Mouse (Mus musculus): ENCODE results near the gene Prrt3. TPM values are rescaled to one million over a fixed set of nuclear protein-coding genes. Genes with fewer than 3 reads are reported as not detected.

Prrt3 gene
- polyA plus RNA-seq, 1 experiment from 2014 or later = 0.27 TPM

GRCm38 (mm10) chr6:113480555-113481373, 21.0 kb downstream of the Prrt3 start:
- Histone ChIP-seq H3K9ac (ENCODE audit: low read depth, low read length) (peak overlapping the region; percentile 18; the same call in 1 of the 2 replicates), H3K27me3 (ENCODE audit: control insufficient read depth, insufficient read depth, low read length) (peaks cover 19% of the 10 kb centered on the region), H3K4me3 (ENCODE audit: low read depth, low read length) (no peak overlapping the region), H3K4me2 (no peak overlapping the region), H3K27ac (ENCODE audit: low read depth, low read length) (no peak overlapping the region), H3K4me1 (ENCODE audit: control insufficient read depth, insufficient read depth, low read length) (peaks cover 12% of the 10 kb centered on the region; the same call in 1 of the 2 replicates), H3K36me3 (ENCODE audit: control insufficient read depth, insufficient read depth, low read length) (no peaks in the 10 kb centered on the region), H3K9me3 (replicated peaks; ENCODE audit: control insufficient read depth, low read length) (no peaks in the 10 kb centered on the region)
- ATAC-seq (replicated peaks; ENCODE audit: insufficient number of reproducible peaks, low FRiP score, low TSS enrichment) = no peak
- 55% methylated on average over 18 of the region's 18 CpGs for WGBS (ENCODE audit: insufficient replicate concordance)

- 83% methylated on average over 10 of the region's 10 CpGs for WGBS (ENCODE audit: insufficient replicate concordance)
- Histone ChIP-seq H3K4me1 (ENCODE audit: control insufficient read depth, insufficient read depth, low read length) (peaks cover 8% of the 10 kb centered on the region; the same call in 1 of the 2 replicates), H3K36me3 (ENCODE audit: control insufficient read depth, insufficient read depth, low read length) (no peaks in the 10 kb centered on the region), H3K9me3 (replicated peaks; ENCODE audit: control insufficient read depth, low read length) (no peaks in the 10 kb centered on the region), H3K9ac (ENCODE audit: low read depth, low read length) (no peak overlapping the region), H3K4me3 (ENCODE audit: low read depth, low read length) (no peak overlapping the region), H3K27ac (ENCODE audit: low read depth, low read length) (no peak overlapping the region), H3K4me2 (no peak overlapping the region), H3K27me3 (ENCODE audit: control insufficient read depth, insufficient read depth, low read length) (peaks cover 19% of the 10 kb centered on the region)
- no peak for ATAC-seq (replicated peaks; ENCODE audit: insufficient number of reproducible peaks, low FRiP score, low TSS enrichment)
Observed at GRCm38 (mm10) chr6:113478906-113479305, 22.8 kb downstream of the Prrt3 start.

GRCm38 (mm10) chr6:113477353-113477752, 24.4 kb downstream of the Prrt3 start:
- Histone ChIP-seq H3K27ac (ENCODE audit: low read depth, low read length) (no peak overlapping the region), H3K36me3 (ENCODE audit: control insufficient read depth, insufficient read depth, low read length) (no peaks in the 10 kb centered on the region), H3K4me3 (ENCODE audit: low read depth, low read length) (no peak overlapping the region), H3K4me1 (ENCODE audit: control insufficient read depth, insufficient read depth, low read length) (peaks cover 6% of the 10 kb centered on the region; the same call in 1 of the 2 replicates), H3K9ac (ENCODE audit: low read depth, low read length) (no peak overlapping the region), H3K9me3 (replicated peaks; ENCODE audit: control insufficient read depth, low read length) (no peaks in the 10 kb centered on the region), H3K4me2 (no peak overlapping the region), H3K27me3 (ENCODE audit: control insufficient read depth, insufficient read depth, low read length) (peaks cover 19% of the 10 kb centered on the region)
- WGBS (ENCODE audit: insufficient replicate concordance) = 52% methylated on average over 7 of the region's 7 CpGs
- no peak for ATAC-seq (replicated peaks; ENCODE audit: insufficient number of reproducible peaks, low FRiP score, low TSS enrichment)

- WGBS (ENCODE audit: insufficient replicate concordance) = 74% methylated on average over 6 of the region's 6 CpGs
- peaks cover 27% of the 10 kb centered on the region for H3K27me3 ChIP-seq (ENCODE audit: control insufficient read depth, insufficient read depth, low read length)
- no peaks in the 10 kb centered on the region for H3K9me3 ChIP-seq (replicated peaks; ENCODE audit: control insufficient read depth, low read length)
Observed at GRCm38 (mm10) chr6:113473715-113474114, 28.0 kb downstream of the Prrt3 start.

GRCm38 (mm10) chr6:113473246-113473645, 28.5 kb downstream of the Prrt3 start:
- WGBS (ENCODE audit: insufficient replicate concordance) = 89% methylated on average over 2 of the region's 2 CpGs

More at GRCm38 (mm10) chr6:113473715-113474114, 28.0 kb downstream of the Prrt3 start:
- ATAC-seq (replicated peaks; ENCODE audit: insufficient number of reproducible peaks, low FRiP score, low TSS enrichment) = no peak
- H3K27ac ChIP-seq (ENCODE audit: low read depth, low read length) = no peak overlapping the region
- H3K4me3 ChIP-seq (ENCODE audit: low read depth, low read length) = no peak overlapping the region
- H3K4me1 ChIP-seq (ENCODE audit: control insufficient read depth, insufficient read depth, low read length) = peaks cover 17% of the 10 kb centered on the region
- no peak overlapping the region for H3K4me2 ChIP-seq
- no peak overlapping the region for H3K9ac ChIP-seq (ENCODE audit: low read depth, low read length)
- H3K36me3 ChIP-seq (ENCODE audit: control insufficient read depth, insufficient read depth, low read length) = no peaks in the 10 kb centered on the region

GRCm38 (mm10) chr6:113472061-113472460, 29.7 kb downstream of the Prrt3 start:
- H3K4me1 ChIP-seq (ENCODE audit: control insufficient read depth, insufficient read depth, low read length) = peaks cover 17% of the 10 kb centered on the region
- no peak overlapping the region for H3K9ac ChIP-seq (ENCODE audit: low read depth, low read length)
- ATAC-seq (replicated peaks; ENCODE audit: insufficient number of reproducible peaks, low FRiP score, low TSS enrichment) = no peak
- H3K4me2 ChIP-seq = no peak overlapping the region
- no peaks in the 10 kb centered on the region for H3K36me3 ChIP-seq (ENCODE audit: control insufficient read depth, insufficient read depth, low read length)
- no peak overlapping the region for H3K27ac ChIP-seq (ENCODE audit: low read depth, low read length)
- WGBS (ENCODE audit: insufficient replicate concordance) = 59% methylated on average over 10 of the region's 10 CpGs
- H3K27me3 ChIP-seq (ENCODE audit: control insufficient read depth, insufficient read depth, low read length) = peaks cover 27% of the 10 kb centered on the region
- no peaks in the 10 kb centered on the region for H3K9me3 ChIP-seq (replicated peaks; ENCODE audit: control insufficient read depth, low read length)
- no peak overlapping the region for H3K4me3 ChIP-seq (ENCODE audit: low read depth, low read length)

More at GRCm38 (mm10) chr6:113473246-113473645, 28.5 kb downstream of the Prrt3 start:
- no peak overlapping the region for H3K4me3 ChIP-seq (ENCODE audit: low read depth, low read length)
- peaks cover 27% of the 10 kb centered on the region for H3K27me3 ChIP-seq (ENCODE audit: control insufficient read depth, insufficient read depth, low read length)
- no peak overlapping the region for H3K27ac ChIP-seq (ENCODE audit: low read depth, low read length)
- H3K4me1 ChIP-seq (ENCODE audit: control insufficient read depth, insufficient read depth, low read length) = peaks cover 17% of the 10 kb centered on the region
- no peak overlapping the region for H3K9ac ChIP-seq (ENCODE audit: low read depth, low read length)
- ATAC-seq (replicated peaks; ENCODE audit: insufficient number of reproducible peaks, low FRiP score, low TSS enrichment) = no peak
- H3K36me3 ChIP-seq (ENCODE audit: control insufficient read depth, insufficient read depth, low read length) = no peaks in the 10 kb centered on the region
- H3K9me3 ChIP-seq (replicated peaks; ENCODE audit: control insufficient read depth, low read length) = no peaks in the 10 kb centered on the region
- no peak overlapping the region for H3K4me2 ChIP-seq

GRCm38 (mm10) chr6:113471297-113471936, 30.3 kb downstream of the Prrt3 start, which contains the start of gene Il17rc:
TSS of gene Il17rc (plus strand) at chr6:113471427.
- H3K9ac ChIP-seq (ENCODE audit: low read depth, low read length) = peak within 1 kb of the TSS; percentile 49; the same call in 1 of the 2 replicates
- H3K36me3 ChIP-seq (ENCODE audit: control insufficient read depth, insufficient read depth, low read length) = no peaks in the 10 kb centered on the region
- peak within 1 kb of the TSS; percentile 26 for H3K4me3 ChIP-seq (ENCODE audit: low read depth, low read length)
- H3K4me2 ChIP-seq = peak within 1 kb of the TSS; percentile 58
- H3K9me3 ChIP-seq (replicated peaks; ENCODE audit: control insufficient read depth, low read length) = no peaks in the 10 kb centered on the region
- 20% methylated on average over 12 of the region's 12 CpGs for WGBS (ENCODE audit: insufficient replicate concordance)
- peaks cover 17% of the 10 kb centered on the region for H3K4me1 ChIP-seq (ENCODE audit: control insufficient read depth, insufficient read depth, low read length)
- ATAC-seq (replicated peaks; ENCODE audit: insufficient number of reproducible peaks, low FRiP score, low TSS enrichment) = no peak
- peaks cover 24% of the 10 kb centered on the region for H3K27me3 ChIP-seq (ENCODE audit: control insufficient read depth, insufficient read depth, low read length)
- no peak within 1 kb of the TSS for H3K27ac ChIP-seq (ENCODE audit: low read depth, low read length)

- Histone ChIP-seq H3K4me2 (peak overlapping the region; percentile 80), H3K27me3 (ENCODE audit: control insufficient read depth, insufficient read depth, low read length) (peaks cover 26% of the 10 kb centered on the region), H3K9me3 (replicated peaks; ENCODE audit: control insufficient read depth, low read length) (no peaks in the 10 kb centered on the region), H3K4me1 (ENCODE audit: control insufficient read depth, insufficient read depth, low read length) (peaks cover 17% of the 10 kb centered on the region), H3K4me3 (ENCODE audit: low read depth, low read length) (peak overlapping the region; percentile 34), H3K36me3 (ENCODE audit: control insufficient read depth, insufficient read depth, low read length) (no peaks in the 10 kb centered on the region), H3K9ac (ENCODE audit: low read depth, low read length) (peak overlapping the region; percentile 52; the same call in 1 of the 2 replicates), H3K27ac (ENCODE audit: low read depth, low read length) (no peak overlapping the region)
- ATAC-seq (replicated peaks; ENCODE audit: insufficient number of reproducible peaks, low FRiP score, low TSS enrichment) = peak; percentile 37; the same call in 1 of the 2 replicates
- WGBS (ENCODE audit: insufficient replicate concordance) = 2% methylated on average over 31 of the region's 31 CpGs
Observed at GRCm38 (mm10) chr6:113469432-113469831, 32.3 kb downstream of the Prrt3 start.

All from heart, embryonic 11.5 days (tissue).